Mouse (Mus musculus) megakaryocyte, adult 5-6 weeks (primary cell): ENCODE measurements around the gene Paqr7. TPM values are rescaled to one million over a fixed set of nuclear protein-coding genes. Genes with fewer than 3 reads are reported as not detected.
"Not testable (repeated sequence)": the region's sequence is repeated elsewhere in the genome, so short reads cannot be mapped to it uniquely, and the experiment has no call there.

Experiments used
- ATAC-seq: 2 replicates; pipeline ENCODE4 v1.8.0; 2016; ENCODE audit warnings: mild to moderate bottlenecking, inconsistent platforms; ENCODE audit not compliant: poor library complexity, severe bottlenecking
- total RNA-seq, 2 experiments: library from RNA; stranded (forward) in 1 of 2; stranded (reverse) in 1 of 2; fragments of 153-499, 151-499 nt in 1 of 2; fragments of 221-1000, 200-1000 nt in 1 of 2; gene quantifications; 2 replicates each; pipeline versions ENCODE4 v1.2.3 to v1.2.4; 2015 to 2017

Gene Paqr7
- total RNA-seq, 2 experiments from 2014 or later = 10.7 to 17.6 TPM

DNA sequence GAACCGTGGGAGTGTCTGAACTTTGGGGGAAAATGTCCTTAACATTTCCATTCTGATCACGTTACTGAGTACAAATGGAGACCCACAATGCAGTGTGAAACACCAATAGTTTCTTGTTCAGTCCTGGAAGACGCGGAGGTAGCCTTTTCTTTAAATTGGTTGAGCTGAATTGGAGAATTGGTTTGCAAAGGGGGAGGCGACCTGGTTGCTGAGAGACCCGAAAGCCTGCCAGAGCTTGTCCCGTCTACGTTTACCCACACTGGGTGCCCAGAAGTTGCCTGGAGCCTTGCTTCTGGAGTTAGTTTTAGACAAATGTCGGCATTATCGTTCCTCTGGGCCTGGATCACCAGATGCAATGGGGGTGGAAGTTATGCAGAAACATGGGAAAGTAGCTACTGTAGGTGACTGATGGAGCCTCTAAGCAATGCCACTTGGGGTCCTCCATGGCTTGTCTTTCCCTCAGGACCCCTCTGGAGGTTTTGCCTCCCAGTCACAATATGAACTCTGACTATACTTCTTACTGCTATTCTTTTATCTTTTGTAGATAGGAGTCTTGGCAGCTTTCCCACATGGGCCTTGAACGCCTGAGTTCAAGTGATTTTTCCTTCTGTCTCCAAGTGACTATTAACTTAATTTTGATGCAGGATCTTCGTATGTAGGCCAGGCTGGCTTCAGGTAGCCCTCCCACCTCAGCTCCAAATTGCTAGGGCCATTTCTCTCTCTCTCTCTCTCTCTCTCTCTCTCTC lies 1.7 kb downstream of the Paqr7 start:
- ATAC-seq = no peak

DNA sequence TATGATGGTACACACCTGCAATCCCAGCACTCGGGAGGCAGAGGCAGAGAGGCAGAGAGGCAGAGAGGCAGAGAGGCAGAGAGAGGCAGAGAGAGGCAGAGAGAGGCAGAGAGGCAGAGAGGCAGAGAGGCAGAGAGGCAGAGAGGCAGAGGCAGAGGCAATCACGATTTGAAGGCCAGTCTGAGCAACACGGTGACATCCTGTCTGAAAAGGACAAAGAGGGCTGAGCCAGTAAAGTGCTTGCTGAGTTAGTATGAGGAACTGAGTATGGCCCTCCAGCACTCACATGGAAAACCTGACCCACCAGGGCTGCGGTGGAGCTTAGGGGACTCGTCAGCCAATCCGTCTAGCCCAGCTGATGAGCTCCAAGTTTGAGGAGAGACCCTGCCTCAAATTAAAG lies 2.5 kb downstream of the Paqr7 start:
- not testable (repeated sequence) for ATAC-seq

DNA sequence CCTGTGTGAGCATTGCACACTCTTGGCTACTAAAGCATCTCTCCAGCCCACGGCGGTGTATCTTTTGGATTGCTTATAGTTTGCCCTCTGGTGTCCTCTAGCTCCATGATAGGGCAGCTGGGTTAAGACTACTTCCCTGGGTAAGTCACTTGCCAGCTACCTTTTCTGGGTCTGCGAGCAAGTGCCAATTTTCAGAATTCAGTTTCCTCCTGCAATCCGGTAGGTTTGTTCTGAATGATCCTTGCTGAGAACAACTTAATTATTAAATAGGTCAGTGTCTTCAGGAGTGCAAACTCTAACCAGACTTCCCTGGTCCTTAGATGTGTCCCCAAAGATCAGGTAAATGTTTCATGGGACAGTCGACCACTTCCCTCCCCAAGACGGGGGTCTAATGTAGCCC lies 4.6 kb downstream of the Paqr7 start:
- no peak for ATAC-seq

DNA sequence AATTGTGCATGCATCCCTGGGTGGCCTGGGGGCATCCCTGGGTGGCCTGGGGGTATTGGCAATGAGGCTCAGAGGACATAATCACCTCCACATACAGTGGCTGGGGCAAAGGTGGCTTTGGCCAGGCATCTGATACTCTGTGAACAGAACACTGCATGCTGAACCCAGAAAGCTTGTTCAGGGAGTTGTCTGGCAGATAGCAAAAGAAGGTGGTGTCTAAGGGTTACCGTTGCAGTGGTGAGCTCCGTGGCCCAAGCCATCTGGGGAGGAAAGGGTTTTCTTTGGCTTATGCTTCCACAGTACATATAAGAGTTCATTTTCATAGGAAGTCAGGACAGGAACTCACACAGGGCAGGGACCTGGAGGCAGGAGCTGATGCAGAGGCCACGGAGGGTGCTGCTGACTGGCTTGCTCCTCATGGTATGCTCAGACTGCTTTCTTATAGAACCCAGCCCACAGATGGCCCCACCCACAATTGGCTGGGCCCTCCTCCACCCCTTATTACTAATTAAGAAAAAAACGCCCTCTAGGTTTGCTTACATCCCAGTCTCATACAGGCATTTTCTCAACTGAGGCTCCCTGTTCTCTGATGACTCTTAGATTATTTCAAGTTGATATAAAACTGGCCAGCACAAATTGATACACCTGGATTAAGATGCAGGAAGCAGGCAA lies 7.3 kb downstream of the Paqr7 start:
- ATAC-seq = no peak

DNA sequence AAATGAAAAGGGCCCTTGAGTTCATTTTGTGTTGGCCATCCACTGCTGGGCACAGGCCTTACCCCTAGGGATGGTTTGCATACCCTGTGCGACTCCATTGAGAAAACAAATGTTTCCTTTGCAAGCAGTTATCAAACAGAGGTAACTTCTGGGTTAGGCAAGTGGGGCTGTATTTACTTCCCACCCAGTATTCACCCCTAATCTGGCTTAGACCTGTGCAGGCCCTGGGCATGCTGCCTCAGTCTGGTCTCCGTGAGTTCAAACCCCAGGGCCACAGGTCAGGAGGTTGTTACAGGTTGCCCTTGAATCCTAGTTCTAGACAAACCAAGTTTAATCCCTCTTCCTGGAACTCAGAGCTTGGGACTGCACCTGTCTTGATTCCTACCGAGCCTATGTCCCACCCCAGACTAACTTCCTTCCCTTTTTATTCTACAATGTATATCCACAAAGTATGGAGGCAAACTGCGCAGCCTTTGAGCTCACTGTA lies 8.8 kb downstream of the Paqr7 start:
- no peak for ATAC-seq

DNA sequence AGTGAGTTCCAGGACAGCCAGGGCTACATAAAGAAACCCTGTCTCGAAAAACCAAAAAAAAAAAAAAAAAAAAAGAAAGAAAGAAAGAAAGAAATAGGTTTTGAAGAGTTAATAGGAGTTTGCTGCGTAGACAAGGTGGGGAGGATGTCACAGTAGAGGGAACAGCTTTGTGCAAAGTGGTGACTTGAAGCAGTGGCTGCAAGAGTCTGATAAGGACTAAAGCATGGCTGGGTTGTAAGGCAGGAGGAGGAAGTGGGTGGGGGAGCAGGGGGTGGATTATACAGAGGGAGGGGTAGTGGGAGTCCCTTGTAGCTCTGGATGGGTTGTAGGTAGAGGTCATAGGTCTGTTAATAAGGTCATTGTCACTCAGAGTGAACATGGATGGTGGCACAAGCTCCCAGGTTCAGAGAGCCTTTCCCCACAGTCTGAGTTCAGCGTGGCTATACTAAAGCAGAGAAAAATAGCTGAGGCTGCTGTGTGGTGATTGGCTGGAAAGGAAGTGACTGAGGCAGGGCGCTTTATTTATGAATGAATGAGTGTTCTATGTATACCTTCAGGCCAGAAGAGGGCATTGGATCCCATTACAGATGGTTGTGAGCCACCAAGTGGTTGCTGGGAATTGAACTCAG lies 9.6 kb downstream of the Paqr7 start:
- ATAC-seq = peak; percentile 52

DNA sequence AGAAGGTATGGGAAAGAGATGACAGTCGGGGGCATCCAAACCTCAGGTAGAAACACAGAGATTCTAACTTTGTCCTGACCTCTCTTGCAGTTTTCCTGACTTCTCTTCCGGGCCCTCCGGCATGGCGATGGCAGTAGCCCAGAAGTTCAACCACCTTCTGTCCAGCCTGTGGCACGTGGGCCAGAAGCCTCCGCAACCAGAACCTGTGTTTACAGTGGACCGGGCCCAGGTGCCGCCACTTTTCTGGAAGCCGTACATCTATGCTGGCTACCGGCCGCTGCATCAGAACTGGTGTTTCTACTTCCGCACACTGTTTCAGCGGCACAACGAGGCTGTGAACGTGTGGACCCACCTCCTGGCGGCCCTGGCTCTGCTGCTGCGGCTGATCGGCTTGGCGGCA lies 10.2 kb downstream of the Paqr7 start:
- ATAC-seq = no peak

DNA sequence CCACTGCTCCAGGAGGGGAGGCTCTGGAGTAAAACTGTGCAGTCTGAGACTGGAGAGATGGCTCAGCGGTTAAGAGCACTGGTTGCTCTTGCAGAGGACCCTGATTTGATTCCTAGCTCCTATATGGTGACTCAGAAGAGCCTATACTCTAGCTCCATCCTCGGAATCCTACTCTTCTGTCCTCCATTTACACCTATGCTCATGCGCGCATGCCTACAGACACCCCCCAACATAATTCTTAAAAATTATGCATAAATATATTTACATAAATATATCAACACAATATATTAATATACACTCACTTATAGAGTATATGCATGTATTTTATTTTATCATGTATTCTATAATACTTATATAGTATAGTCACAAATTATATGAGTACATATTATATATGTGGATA lies 13.9 kb downstream of the Paqr7 start:
- ATAC-seq = no peak

DNA sequence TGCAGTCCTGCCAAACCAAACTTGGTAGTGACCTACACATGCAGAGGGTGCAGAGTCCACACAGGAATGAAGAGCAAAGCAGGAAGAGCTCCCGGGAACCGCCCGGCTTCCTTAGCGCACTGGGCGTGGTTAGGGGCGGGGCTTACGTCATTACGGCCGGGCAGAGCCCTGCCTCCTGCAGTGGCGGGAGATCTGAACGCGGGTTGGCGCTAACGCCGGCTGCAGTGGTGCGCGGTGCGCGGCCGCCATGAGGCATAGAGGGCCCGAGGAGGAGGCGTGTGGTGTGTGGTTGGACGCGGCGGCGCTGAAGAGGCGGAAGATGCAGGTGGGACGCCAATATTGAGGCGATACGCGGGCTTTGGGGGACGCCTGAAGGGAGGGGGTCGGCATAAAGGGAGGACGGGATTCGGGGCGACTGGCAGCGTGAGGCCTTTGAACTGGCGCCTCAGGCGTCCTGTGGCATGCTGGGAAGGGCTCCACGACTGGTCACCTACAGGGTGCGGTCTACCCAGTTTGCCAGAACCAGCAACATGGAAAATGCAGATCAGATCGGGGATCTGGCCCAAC lies 14.4 kb downstream of the Paqr7 start, which contains the start of gene Aunip:
Gene Aunip, plus strand, starts transcription at position 155 of the 567 bp plus-strand sequence.
- ATAC-seq = peak; percentile 94

DNA sequence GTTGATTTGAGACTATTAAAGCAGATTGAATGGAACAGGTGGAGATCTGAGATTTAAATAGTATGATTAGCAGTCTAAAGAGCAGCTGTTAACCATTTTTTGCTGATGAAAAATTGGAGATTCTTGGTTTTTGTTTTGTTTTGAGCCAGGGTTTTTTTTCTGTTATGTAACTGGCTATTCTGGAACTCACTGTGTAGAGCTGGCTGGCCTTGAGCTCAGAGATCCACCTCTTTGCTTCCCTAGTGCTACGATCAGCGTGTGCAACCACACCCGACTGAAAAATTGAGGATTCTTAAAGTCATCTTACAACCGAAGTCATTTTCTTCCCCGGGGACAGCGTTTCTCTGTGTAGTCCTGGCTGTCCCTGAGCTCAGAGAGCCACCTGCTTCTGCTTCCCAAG lies 15.2 kb downstream of the Paqr7 start:
- no peak for ATAC-seq

DNA sequence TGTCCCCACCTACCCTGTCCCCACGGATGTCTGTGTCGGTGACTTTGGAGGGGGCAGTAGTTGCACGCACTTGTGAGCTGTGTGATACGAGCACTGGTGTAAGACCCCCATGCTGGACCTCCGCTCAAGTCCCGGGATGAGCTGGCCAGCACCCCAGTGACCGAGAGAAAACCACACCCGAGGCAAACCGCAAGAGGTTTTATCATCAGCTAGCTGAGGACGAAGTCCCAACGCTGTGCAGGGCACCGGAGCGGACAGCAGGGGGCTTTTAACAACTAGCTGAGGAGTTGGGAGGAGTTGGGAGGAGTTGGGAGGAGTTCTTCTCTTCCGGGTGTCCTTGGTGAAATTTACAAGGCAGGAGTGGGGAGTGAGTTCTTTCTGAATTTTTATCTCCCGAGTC lies 16.3 kb downstream of the Paqr7 start:
- ATAC-seq = peak; percentile 80

DNA sequence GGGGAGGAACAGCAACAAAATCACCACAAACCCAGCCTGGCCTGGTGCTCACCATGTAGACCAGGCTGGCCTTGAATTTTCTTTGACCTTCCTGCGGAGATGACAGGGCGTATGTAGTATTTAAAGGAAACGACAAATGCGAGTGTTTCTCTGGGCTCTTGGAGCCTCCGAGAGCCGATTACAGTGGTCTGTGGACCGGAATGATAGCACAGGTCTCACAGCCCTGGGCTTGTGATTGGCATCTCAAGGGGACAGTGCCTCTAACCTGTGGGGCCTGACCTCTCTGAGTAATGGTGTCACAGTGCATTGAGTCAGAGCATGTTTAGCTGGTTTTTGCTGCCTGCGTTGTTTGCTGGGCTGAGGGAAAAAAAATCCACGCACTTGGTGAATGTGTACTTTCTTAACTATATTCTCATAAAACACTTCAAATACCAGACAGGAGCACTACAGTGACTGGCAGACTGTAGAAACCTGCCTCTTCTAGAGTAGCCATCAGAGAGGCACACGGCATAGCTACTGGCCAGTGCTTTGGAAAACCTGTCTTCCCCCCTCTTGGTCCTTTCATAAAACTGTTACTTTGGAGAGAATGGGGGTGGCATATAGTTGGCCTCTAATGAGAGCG lies 17.9 kb downstream of the Paqr7 start:
- no peak for ATAC-seq

DNA sequence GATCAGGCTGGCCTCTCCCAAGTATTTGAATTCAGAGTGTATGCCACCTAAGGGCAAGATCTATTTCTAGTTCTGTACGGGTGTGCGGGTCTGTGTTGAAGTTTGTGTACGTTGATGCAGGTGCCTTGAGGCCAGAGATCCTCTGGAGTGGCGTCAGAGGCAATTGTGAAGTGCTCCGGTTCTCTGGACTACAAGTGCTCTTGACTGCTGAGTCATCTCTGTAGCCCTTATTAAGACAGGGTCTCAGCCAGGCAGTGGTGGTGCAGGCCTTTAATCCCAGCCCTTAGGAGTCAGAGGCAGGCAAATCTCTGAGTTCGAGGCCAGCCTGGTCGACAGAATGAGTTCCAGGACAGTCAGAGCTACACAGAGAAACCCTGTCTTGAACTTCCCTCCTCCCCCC lies 19.1 kb downstream of the Paqr7 start:
- no peak for ATAC-seq

DNA sequence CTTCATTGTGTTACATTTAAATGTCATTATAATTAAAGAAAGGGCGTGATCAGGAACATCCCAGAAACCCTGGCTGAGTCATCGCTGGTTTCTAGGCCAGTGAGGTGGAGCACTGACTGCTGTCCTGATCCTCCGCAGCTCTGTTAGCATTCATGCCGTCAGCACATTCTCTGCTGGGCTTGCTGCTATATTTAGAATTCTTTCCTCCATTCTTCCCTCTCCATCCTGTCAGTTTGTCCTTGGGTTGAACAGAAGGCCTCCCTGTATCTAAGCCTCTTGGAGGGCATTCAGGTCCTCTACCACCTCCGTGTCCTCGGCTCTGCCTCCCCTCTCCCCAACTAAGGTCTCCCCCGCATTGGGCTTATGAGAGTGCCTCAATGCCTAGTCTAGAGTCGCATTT lies 20.5 kb downstream of the Paqr7 start:
- no peak for ATAC-seq

DNA sequence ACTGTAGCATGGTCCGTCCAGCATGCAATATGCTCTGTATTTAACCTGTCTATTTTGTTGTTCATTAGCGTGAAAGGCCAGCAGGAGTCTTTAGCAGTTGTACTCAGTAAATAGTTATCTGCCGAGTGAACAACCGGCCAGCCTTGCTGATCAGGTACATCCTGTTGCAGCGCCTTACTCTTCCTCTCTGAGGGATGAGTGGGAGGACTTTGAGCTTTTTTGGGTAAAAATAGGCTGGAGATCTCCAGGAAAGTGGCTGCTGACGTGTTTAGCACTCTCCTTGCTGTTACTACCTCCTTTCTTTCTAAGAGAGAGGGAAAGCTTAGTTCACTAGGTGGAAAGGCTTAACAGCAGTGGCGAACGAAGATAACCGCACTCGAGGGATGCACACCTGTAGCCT lies 21.2 kb downstream of the Paqr7 start:
- no peak for ATAC-seq

DNA sequence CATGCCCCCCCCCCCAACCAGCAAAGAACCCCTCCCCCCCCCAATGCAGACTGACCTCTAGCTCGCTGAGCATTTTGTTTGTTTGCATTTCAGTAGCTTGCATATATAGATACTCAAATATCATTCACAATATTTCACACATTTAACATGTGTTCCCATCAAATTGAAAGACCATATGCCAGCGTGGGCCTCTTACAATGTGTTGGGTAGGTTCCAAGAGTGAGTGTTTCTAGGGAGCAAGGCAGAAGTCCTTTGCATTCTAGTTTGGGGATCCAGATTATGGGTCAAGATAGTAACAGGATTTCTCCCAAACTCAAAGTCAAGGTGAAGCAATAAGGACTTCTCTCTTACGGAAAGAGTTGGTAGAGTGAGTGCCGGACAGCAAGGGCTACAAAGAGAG lies 22.0 kb downstream of the Paqr7 start:
- ATAC-seq = no peak

DNA sequence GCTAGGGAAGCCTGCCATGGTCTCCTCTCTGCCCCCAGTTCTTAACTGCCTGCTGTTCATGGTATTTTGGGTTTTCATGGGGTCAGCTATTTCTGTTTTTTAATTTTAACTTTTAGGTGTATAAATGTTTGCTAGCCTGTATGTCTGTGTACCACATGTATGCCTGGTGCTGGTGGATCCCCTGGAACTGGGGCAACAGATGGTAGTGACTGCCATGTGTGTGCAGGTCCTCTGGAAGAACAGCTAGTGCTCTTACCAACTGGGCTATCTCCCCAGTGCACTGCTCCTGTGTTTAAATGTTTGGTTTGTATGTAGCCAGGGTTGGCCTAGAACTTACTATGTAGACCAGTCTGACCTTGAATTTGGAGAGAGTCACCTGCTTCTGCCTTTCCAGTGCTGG lies 22.8 kb downstream of the Paqr7 start:
- no peak for ATAC-seq

DNA sequence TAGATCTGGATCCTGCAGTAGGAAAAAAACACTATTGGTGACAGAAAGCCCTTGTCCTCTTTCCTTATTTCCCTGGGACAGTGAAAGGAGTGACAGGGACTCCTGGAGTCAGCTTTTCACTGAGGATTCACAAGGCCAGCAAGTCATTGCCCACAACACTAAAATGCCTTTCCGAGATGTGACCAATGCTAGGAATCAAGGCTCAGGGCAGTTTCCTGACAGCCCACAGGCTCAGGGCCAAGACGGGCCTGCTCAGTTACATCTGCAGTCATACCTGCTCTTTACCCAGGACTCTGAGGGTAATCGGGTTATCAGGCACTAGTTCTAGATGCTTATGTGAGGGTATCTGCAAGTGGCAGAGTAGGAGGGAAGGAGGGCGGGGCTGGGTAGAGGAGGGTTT lies 26.9 kb downstream of the Paqr7 start:
- ATAC-seq = no peak

DNA sequence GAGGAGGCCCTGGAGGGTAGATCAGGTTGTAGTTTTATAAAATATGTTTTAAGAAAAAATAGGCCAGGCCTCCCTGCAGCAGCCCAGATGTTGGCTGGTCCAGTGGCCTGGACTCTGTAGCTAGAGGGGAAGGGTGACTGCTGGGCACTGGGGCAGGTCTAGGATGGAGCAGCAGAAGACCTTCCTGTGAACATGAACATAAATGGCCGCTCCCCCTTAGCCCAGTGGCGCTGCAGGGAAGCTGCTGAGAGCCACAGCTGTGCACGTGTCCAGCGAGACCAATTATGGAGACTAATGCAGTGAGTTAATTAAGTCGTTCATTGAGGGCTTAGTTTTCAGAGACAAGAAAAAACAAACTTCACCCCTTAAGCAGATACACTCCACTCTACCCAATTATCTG lies 29.3 kb downstream of the Paqr7 start:
- peak; percentile 45 for ATAC-seq

DNA sequence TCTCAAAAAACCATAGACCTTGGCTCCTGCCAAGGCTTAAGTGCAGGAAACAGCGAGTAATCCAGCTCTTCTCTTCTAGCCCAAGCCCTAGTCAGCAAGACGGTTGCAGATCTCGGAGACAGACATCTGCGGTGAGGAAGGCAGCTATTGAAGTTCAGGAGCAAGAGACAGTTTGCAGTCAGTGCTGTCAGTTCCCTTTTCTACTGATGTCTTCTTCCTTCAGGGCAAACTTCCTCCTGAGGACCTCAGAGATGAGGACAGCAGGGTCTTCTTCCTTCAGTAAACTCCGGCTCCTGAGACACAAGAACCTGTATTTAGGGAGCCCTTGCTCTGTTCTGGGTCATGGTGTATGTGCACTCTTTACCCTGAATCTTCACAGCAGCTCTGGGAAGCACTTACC lies 29.7 kb downstream of the Paqr7 start:
- peak; percentile 84 for ATAC-seq

DNA sequence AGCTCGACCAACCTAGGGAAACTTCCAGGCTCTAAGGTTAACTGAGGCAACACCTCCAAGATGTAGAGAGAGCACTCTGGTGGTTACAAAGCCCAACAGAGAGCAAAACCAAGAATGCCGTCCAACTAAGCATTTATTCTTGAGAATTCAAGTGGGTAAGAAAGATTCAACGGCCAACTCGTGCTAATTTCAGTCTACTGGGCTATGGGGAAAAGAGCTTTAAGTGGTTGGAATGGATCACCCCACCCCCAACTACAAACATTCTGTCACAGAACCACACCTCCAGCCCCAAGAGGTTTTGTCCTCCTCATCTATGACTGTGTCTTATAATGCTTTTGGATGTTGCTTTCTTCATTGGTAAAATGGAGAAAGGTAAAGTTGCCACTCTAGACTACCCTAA lies 36.4 kb downstream of the Paqr7 start:
- ATAC-seq = no peak
